Mouse (Mus musculus) gastrocnemius, postnatal 10 days (tissue): ENCODE data around the gene Adcy5. TPM values are rescaled to one million over a fixed set of nuclear protein-coding genes. Genes with fewer than 3 reads are reported as not detected.
A peak's percentile ranks its signal among the peaks of the same experiment; 100 is the strongest.

Source experiments
- DNase-seq: peaks from one replicate; pipeline ENCODE4 v3.0.0; 2021; ENCODE audit warnings: mixed read lengths
- total RNA-seq, 2 experiments: library from RNA; stranded (reverse); gene quantifications; 2 replicates each; pipeline ENCODE4 v1.2.3; 2021

The Adcy5 gene
- total RNA-seq, 2 experiments from 2014 or later, result 2.4 to 3.1 TPM

DNA sequence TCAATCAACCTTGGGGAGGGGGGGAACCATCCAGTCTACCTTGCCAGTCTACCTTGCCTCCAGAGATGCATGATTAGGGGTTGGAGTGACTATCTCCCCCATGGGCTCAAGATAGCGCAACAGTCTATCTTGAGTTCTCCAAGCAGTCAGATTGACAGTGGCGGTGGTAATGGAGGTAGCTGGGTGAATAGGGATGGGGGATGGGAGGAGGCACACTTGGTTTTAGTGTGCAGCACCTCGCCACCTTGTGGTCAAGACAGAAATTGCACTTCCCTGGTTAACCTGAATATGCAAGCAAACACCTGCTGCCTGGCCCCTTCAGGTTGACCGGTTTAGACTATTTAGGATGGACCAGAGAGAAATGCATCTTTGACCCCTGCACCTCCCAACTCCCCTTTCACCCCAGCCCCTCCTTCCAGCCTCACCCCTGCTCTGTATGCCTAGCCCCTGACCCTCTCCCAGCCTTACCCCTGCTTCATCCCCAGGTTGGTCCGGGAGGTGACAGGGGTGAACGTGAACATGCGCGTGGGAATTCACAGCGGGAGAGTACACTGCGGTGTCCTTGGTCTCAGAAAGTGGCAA, 115.8 kb downstream of the Adcy5 start:
- DNase-seq, result peak; percentile 81

GRCm38 (mm10) chr16:35270945-35271344, 116.3 kb downstream of the Adcy5 start:
- DNase-seq, result no peak

DNA sequence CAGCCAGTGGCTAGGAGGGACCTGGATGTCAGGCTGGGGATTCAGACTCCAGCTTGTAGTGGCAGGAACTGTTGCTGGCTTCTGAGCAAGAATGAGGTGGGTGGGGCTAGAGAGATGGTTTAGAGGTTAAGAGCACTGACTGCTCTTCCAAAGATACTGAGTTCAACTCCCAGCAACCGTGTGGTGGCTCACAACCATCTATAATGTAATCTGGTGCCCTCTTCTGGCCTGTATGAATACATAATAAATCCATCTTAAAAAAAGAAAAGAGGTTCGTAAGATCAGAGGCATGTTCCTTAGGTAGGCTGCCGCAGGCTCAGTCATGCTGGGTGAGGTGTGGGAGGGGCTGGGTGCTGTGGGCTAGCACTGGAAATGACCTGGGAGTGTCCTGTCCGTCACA, 116.9 kb downstream of the Adcy5 start:
- no peak for DNase-seq

GRCm38 (mm10) chr16:35272417-35272816, 117.7 kb downstream of the Adcy5 start:
- no peak for DNase-seq

DNA sequence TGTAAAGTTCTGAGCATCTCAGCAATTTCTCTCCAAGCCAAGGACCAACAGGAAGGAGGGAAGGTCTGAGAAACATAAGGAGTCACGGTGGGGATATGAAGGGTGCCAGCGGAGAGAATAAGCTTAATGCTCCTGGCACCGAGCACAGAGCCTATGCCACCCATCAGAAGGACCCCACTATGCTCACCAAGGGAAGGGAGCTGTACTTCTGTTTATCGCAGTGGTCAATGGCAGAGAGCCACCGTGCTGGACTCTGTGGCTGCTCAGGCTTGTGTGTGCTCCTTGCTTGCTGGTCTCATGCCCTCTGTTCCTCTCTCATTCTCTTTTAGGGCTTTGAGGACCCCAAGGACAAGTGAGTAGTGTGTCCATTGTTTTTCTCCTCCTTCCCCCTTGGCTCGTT, 123.5 kb downstream of the Adcy5 start:
- DNase-seq, result no peak

DNA sequence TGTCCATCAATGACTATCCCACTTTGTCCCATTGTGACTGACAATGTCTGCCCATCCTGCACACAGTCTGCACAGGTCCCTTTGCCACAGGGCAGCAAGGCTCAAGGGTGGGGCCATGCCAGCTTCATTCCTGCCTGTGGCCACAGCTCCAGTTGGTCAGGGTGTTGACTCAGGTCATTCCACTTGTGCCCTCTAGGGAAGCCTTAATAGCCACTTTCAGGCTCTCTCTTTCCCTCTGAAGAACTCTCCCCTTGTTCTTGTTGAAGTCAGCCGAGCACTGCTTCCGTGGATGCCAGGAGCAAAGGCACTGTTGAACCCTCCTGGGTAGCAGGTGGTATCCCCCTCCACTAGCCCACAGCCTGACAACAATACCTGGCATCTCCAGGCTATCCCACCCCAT, 127.8 kb downstream of the Adcy5 start:
- DNase-seq, result no peak

DNA sequence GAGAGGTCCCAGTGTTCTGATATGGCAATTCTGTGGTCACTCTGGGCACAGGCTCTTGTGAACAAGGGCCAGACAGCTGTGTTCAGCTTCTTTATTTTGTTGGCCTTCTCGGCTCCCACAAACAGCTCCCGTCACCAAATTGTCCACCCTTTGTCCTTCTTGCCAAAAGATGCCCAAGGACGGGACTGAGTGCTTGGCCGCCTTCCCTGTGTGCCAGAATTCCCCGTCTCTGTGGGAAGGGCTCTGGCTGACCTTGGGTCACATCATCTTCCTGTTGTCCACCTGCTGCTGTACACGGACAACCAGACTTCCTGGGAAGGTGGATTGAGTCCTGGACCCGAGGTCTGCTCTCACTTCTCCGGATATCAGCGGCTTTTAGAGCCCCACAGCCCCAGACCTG, 131.1 kb downstream of the Adcy5 start:
- no peak for DNase-seq

- DNase-seq, result no peak
Observed at GRCm38 (mm10) chr16:35287244-35287643, 132.6 kb downstream of the Adcy5 start.

GRCm38 (mm10) chr16:35297786-35298185, 143.1 kb downstream of the Adcy5 start:
- no peak for DNase-seq

- DNase-seq, result no peak
Observed at GRCm38 (mm10) chr16:35300156-35300555, 145.5 kb downstream of the Adcy5 start.

- DNase-seq, result no peak
Observed at GRCm38 (mm10) chr16:35302441-35303280, 148.0 kb downstream of the Adcy5 start.

DNA sequence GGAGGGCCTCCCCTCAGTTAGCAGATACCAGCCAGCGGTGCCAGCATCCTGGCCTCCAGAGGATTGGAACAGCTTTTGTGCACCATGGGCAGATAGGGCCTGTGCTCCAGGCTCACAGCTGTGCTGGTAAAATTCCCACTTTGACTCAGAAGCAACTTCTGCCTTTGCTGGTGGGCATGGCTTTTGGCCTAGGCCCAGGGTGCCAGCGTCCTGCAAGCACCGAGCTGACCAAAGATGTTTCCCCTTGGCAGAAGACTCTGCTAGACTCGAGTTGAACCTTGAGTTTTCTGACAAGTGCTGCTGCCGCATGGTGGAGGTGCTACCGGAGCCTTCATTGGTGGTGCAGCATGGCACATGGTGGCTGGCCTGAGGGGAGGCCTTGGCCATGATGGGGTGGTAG, 149.0 kb downstream of the Adcy5 start:
- no peak for DNase-seq

GRCm38 (mm10) chr16:35304416-35304815, 149.7 kb downstream of the Adcy5 start:
- no peak for DNase-seq

- DNase-seq, result no peak
Observed at GRCm38 (mm10) chr16:35305226-35305625, 150.5 kb downstream of the Adcy5 start.

- DNase-seq, result no peak
Observed at GRCm38 (mm10) chr16:35306631-35307030, 152.0 kb downstream of the Adcy5 start.

DNA sequence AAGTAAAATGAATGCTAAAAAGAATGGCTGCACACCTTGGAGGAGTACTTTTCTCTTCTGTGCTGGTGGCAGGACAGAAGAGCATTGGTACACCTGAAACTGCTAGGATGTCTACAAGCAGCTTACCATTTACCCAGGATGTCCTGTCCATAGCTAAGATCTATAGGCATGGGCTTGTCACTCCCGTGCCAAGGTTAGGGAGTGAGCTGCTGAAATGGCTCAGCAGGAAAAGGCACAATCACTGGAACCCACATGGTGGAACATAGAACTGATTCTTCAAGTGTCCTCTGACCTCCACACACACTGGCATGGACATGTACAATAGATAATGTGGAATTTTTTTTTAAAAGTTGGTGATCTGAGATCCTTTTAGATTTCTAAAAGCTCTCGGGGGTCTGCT, 152.7 kb downstream of the Adcy5 start:
- DNase-seq, result no peak

GRCm38 (mm10) chr16:35308016-35308415, 153.3 kb downstream of the Adcy5 start:
- DNase-seq, result no peak

- DNase-seq, result no peak
Observed at GRCm38 (mm10) chr16:35308486-35309143, 153.9 kb downstream of the Adcy5 start.

- DNase-seq, result no peak
Observed at GRCm38 (mm10) chr16:35309634-35310033, 155.0 kb downstream of the Adcy5 start.

DNA sequence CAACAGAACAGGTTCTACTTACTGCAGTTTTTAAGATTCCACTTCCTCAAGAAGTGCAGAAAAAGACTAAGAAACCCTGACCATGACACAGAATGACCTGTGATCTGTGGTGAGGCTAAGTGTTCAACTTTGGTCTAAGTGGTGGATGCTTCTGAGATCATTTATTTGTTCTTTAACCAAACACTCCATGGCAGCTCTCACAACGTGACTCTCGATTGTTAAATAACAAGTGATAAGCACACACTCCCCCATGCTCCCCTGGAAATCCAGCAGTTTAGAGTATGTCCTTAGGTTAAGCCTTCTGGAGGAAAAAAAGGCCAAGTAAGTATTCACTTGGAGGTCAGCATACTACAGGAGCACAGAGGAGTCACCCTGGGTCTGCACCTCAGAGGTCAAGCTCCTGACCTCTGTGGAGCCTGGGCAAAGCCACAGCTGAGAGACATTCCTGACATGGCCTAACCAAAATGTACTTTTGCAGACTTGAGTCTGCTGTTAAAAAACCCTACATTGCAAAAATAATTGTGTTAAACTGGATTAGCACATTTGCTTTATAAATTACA, 156.0 kb downstream of the Adcy5 start:
- DNase-seq, result no peak

DNA sequence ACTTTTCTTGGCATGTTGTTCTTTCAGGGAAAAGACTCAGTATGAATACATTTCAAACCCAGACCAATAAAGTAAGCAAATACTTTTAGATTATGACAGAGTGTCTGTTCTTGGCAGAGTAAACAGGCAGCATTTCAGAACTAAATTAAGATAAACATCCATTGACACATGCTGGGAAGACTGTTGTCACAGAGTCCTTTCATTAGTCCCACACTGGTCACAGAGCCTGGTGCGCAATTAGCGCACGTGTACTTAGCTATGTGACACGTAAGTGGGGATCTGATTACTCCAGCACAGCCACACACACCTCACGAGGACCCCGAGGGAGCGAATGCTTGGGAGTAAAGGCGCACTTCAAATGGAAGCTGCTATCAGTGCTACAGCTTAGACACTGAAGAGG, 156.9 kb downstream of the Adcy5 start:
- no peak for DNase-seq

DNA sequence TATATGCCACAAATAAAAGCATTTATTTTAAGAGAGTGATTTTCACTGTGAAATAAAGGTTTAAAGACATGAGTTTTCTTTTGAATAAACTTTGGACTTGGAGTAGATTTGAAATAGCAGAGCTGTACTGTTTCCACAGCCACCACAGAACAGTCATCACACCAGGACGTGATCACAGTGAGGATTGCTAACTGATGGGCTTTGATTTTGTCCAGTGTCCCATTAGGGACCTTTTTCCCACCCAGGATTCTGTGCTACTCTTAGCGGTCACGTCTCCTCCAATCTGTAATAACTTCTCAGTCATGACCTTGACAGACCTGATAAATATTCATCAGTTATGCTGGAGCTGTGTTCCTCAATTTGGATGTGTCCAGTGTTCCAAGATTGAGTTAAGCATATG, 160.8 kb downstream of the Adcy5 start:
- no peak for DNase-seq

- no peak for DNase-seq
Observed at GRCm38 (mm10) chr16:35316856-35317264, 162.2 kb downstream of the Adcy5 start.
